Mouse (Mus musculus): Measurements from ENCODE around the gene Gm42372. TPM values are rescaled to one million over a fixed set of nuclear protein-coding genes. Genes with fewer than 3 reads are reported as not detected.
A peak's percentile ranks its signal among the peaks of the same experiment; 100 is the strongest.

Gene Gm42372
- total RNA-seq, 4 experiments from 2014 or later = not detected

GRCm38 (mm10) chr7:16959539-16960187, 23.2 kb upstream of the Gm42372 start, which contains the start of gene Pnmal1:
Gene Pnmal1, plus strand, starts transcription at chr7:16959679.
- DNase-seq (ENCODE audit: low spot score) = no peak

DNA sequence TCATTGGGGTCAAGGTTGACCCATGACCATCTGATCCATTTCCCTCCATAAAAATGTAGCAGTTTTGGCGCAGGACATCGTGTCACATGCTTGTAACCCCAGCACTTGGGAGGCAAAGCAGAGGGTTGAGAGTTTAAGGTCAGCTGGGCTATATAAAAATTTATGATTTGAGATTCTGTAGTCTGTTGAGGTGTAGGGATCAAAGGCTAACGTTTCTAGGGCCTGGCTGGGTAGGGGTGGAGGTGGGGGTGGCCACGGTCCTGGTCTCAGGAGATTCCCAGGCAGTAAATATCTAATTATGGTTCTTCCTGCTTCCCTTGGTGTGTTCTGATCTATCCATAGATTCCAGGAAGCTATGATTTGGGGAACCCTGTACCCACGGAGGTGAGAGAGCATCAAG, 21.2 kb upstream of the Gm42372 start:
- DNase-seq (ENCODE audit: low spot score) = no peak

- DNase-seq (ENCODE audit: low spot score) = no peak
Measured at GRCm38 (mm10) chr7:16968414-16968813, 14.5 kb upstream of the Gm42372 start.

DNA sequence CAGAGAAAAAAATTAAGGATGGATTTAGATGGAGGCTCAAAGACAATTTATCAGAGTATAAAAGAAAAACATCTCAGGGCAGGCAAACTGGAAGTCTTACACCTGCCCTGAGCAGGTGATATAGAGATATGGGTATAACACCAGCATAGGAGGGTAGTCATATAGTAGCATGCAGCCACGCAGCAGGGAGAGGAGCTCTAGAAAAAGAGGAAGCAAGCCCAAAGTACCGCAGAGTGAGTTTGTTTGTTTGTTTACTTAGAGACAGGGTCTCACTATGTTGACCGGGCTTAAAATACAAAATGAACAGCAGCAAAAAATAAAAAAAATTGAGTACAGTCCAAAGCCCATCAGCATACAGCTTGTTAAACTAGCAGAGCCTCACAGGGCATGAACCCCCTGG, 11.7 kb upstream of the Gm42372 start:
- no peak for DNase-seq (ENCODE audit: low spot score)

DNA sequence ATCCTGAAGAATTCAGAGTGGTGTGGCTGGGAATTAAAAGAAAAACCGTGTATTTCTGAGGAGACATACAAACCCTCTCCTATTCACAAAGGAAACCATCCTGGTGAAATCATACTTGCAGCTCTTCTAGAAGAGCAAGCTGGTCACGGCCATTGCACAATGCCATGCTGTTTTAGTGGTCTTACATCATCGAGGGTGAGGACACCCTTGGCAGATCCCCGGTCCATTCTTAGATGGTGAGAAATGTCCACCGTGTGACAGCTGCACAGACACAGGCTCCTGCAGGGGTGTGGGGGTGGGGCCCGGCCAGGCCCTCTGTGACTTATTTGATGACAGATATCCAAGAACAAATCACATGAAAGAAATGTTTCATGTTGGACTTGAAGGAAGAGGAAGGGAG, 8.9 kb upstream of the Gm42372 start:
- peak; percentile 64 for DNase-seq (ENCODE audit: low spot score)

- no peak for DNase-seq (ENCODE audit: low spot score)
Measured at GRCm38 (mm10) chr7:16976298-16976697, 6.6 kb upstream of the Gm42372 start.

DNA sequence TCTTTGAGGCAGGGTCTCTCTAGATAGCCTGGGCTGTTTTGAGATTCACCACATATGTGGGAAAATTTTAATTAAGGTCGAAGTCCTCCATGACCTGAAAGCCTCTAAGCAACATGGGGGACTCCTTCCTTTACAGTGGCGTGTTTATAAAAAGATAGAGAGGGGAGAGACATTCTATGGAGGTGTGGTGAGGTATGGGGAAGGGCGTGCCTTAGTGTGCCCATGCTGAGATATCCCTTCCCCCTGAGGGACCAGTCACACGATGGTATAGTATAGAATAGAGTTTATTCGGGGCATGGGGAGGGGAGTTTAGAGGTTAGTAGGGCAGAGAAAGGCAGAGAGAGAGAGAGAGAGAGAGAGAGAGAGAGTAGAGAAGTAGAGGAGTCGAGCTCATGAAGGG, 4.7 kb upstream of the Gm42372 start:
- DNase-seq (ENCODE audit: low spot score) = no peak

GRCm38 (mm10) chr7:16978593-16978992, 4.3 kb upstream of the Gm42372 start:
- DNase-seq (ENCODE audit: low spot score) = no peak

DNA sequence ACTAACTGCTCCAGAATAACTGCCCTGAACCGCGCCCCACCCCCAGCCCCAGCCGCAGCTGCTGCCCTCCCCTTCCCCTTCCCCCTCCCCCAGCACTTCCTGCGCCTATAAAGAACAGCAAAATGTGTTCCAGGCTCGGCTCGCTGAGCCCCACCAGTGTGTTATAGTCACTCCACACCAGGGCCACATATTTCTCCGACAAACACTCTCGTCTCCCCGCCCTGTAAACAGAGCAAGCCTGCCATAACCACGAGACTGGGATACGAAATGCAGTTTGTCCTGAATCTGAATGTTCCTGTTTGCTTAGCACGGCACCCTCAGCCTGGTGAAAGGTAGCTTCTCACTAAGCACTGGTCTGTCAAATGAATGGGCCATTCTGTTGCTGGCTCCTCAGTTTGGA, 2.5 kb upstream of the Gm42372 start:
- DNase-seq (ENCODE audit: low spot score) = no peak

GRCm38 (mm10) chr7:16987541-16988149, 4.8 kb downstream of the Gm42372 start:
- peak; percentile 57 for DNase-seq (ENCODE audit: low spot score)

DNA sequence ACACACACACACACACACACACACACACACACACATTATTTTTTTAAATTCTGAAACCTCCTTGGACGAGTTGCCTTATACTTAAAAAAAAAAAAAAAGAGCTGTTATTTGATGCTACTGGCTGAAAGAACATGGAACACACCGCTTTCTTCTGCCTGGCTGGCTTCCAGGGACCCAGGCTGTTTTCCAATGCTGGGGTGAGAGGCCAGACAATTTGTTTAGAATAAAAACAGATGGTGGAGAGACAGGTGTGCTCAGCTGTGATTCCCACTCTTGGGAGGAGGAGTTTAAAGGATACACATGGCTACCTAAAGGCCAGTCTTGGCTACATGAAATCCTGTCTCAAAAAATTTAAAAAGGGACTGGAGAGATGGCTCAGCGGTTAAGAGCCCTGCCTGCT, 5.5 kb downstream of the Gm42372 start:
- DNase-seq (ENCODE audit: low spot score) = peak; percentile 75

DNA sequence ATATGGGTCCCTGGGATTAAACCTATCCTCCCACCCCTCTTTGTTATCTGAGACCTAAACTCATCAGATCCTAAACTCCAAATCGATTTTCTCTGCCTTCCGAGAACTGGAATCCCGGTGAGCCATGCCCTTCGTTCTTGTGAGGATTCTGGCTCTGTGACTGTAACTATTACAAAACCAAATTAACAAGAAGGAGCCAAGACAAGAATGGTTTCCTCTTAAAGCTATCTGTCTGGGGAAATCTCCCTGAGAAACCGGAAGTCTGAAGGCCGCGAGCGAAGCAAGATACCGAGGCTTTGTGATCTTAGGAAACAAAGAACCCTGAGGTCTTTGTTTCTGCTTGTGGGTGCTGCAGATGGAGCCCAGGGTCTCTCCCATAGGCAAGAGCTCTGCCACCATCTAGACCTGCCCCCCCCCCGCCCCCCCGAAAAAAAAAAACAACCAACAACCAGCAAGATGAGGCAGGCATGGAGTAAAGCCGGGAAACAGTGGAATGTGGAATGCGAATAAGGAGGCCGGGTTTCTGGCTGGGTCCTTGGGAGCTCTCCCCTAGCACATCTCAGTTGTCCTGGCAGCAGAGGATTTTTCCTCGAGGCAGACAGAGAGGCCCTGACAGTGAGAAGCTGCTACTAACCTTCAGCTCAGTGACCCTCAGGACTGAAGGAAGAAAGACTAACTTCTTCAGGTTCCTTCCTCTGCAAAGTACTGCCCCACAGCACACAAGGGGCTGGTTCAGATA, 7.3 kb downstream of the Gm42372 start:
- no peak for DNase-seq (ENCODE audit: low spot score)

DNA sequence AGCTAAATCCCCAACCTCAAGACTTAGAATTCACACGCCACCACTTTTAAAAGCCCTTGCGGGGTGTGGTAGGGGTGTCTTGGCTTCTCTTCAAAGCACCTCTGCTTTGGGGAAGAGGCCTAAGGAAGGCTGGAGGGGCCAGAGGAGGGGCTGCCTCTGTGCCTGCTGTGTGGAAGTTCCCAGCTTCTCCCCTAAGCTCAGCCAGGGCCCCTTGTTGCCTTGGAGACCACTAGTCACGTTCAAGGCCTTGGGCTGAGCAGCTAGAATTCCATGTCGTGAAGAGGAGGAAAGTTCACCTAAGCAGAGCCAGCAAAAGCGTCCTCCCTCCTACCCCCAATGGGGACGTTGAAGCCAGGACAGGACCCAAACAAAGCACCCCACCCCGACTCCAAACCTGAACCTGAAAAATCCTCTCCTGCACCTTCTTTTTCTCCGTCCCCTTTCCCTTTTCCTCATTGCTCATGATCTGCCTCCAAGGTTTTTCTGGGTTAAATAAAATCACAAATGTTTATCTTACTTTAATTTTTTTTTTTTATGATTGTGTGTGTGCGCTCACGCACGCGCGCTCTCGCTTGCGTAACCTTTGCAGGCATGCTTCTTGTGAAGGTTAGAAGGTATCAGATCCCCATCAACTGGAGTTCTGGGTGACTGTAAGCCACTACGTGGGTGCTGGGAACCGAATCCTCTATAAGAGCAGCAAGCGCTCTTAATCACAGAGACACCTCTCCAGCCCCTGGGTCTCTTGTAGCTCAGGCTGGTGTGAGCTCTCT, 9.0 kb downstream of the Gm42372 start:
- DNase-seq (ENCODE audit: low spot score) = no peak

- DNase-seq (ENCODE audit: low spot score) = no peak
Measured at GRCm38 (mm10) chr7:16992451-16992807, 9.5 kb downstream of the Gm42372 start, which contains the start of gene Ccdc8. Gene Ccdc8, plus strand, starts transcription at chr7:16992708.

DNA sequence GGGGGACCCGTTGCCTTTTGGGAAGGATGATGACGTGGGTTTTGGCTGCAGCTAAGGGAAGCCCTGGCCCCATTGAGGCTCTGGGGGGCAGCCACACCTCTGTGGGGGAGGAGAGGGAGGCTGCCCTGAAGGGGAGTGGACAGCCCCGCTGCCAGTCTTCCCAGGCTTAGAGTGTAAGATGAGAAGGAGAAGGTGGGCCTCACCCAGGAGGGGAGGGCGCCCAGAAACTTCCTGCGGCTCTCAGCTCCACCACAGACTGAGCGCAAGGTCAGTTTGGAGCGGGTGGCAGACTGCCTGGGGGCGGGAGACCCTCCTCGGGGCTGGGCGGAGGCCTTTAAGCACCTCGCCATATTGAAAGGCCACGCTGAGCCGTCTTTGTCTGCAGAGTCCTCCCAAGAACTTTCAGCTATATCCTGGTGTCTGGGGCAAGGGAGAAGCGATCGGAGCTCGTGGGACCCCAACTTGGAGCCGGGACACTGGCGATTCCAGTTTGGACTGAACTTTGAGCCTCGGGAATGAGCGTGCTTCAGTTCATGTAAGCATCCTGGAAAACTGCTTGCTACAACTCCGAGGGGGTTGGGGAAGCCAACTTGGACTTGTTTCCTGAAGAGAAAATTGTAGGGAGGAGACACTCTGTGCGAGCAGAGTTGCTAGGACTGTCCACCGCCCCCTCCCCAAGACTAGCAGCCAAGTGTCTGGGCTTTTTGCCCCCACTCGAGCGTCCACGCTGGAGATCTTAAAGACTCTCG, 10.9 kb downstream of the Gm42372 start:
- DNase-seq (ENCODE audit: low spot score) = peak; percentile 72

DNA sequence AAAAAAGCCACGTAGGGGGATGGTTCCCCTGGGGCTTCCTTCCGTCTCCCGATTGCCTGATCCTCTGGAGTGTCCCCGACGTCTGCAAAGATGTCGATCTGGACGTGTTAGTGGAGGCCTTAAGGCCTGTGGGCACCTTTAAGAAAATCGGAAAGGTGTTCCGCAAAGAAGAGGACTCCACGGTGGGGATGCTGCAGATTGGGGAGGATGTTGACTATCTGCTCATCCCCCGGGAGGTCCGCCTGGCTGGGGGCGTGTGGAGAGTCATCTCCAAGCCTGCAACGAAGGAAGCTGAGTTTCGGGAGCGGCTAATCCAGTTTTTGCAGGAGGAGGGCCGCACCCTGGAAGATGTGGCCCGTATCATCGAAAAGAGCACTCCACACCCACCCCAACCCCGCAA, 11.5 kb downstream of the Gm42372 start:
- no peak for DNase-seq (ENCODE audit: low spot score)

DNA sequence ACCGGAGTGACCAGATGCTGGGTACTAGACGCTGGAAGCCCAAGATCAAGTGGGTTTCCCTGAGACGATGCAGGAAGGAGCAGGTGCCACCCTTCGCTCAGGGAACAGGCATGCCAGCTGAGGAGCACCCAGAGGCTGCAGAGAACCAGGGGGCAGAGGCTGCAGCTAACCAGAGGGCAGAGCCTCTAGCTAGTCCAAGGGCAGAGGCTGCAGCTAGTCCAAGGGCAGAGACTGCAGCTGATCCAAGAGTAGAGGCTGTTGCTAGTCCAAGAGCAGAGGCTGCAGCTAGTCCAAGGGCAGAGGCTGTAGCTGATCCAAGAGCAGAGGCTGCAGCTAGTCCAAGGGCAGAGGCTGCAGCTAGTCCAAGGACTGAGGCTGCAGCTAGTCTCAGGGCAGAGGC, 12.5 kb downstream of the Gm42372 start:
- DNase-seq (ENCODE audit: low spot score) = no peak

DNA sequence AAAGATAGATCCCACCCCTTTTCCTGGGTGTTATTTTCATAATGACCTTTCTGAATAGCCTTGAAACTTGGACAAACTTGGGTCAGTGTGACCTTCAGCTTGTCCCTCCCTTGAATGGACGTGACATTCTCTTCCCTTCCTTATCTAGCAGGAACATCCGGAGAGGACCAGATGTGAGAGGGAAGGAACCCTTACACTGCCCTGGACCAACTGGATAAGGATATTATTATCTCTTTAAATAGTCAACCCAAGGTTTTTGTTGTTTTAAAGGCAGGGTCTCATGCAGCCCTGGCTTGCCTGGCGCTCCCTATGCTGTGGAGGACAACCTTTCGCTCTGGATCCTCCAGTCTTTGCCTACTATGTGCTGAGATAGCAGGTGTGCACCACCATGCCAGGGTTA, 16.3 kb downstream of the Gm42372 start:
- DNase-seq (ENCODE audit: low spot score) = no peak

GRCm38 (mm10) chr7:16999650-17000049, 16.8 kb downstream of the Gm42372 start:
- peak; percentile 88 for DNase-seq (ENCODE audit: low spot score)

- DNase-seq (ENCODE audit: low spot score) = peak; percentile 75
Measured at GRCm38 (mm10) chr7:17002375-17003195, 19.7 kb downstream of the Gm42372 start.

Measured in heart, adult 8-10 months (tissue).